ENCODE assay signal across 7 mouse cellular contexts in the genomic region with DNA sequence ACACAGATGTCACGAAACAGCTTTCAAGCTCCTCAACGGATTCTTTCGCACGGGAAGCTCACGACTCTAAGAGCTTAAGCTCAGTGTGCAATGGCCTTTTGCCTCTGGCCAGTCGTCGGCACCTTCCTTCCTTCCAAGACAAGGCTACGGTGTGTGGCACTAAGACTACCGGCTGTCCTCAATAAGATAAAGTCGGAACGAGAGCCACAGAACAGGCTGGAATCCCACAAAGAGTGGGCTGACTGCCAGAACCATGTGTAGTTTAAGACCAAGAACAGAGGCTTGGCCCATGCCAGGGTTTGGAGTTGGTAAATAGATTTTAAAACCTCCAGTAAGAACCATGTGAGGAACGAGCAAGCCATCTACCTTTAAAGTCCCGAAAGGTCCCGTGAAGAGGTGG.
A peak's percentile ranks its signal among the peaks of the same experiment; 100 is the strongest.
DNase-seq lines count a peak whose midpoint lies in the region; TF ChIP-seq lines count a peak whose summit lies in the region.

No protein-coding gene starts in this region.

- TF ChIP-seq CTCF in brain, embryonic 14.5 days (IDR thresholded peaks at IDR 0.05; ENCODE audit: borderline replicate concordance, extremely low read depth, insufficient read depth, insufficient read length): no peak
- TF ChIP-seq CTCF in lung, adult 2 months (IDR thresholded peaks at IDR 0.05; ENCODE audit: insufficient read depth, low read length): no peak

- 45% methylated on average over 14 of the region's 14 CpGs for WGBS in lung, adult 2 months

- no peak for TF ChIP-seq POLR2A in brain, embryonic 14.5 days (IDR thresholded peaks at IDR 0.05; ENCODE audit: borderline replicate concordance, extremely low read depth, insufficient read depth, insufficient read length, poor library complexity, severe bottlenecking)
- TF ChIP-seq POLR2A in lung, adult 2 months (IDR thresholded peaks at IDR 0.05; ENCODE audit: borderline replicate concordance, extremely low read depth, low read depth, low read length): no peak

- DNase-seq in layer of hippocampus, postnatal 10 days (ENCODE audit: low spot score in 2 of 2): peak; percentile 18 to 32
- no peak for DNase-seq in layer of hippocampus, postnatal 14 days (ENCODE audit: low spot score in 2 of 2)
- DNase-seq in brain, embryonic 14.5 days (ENCODE audit: low read depth): peak; percentile 56
- peak; percentile 63 for DNase-seq in cerebellum, adult 9-10 months
- peak; percentile 40 for DNase-seq in lung, adult 2 months
- DNase-seq in retina, postnatal 1 day: no peak
- no peak for DNase-seq in embryo, embryonic 10.5 days (ENCODE audit: low spot score)

- H3K4me3 ChIP-seq in lung, adult 2 months (replicated peaks; ENCODE audit: extremely low read depth, low read depth, low read length): no peak overlapping the region

- no peaks in the 10 kb centered on the region for H3K4me1 ChIP-seq in lung, adult 2 months (ENCODE audit: control insufficient read depth, insufficient read depth, low read length)

Comparison
In these comparisons a context has a peak if more than half of its experiments do, and no peak if none do; other contexts are left out.
1. DNase-seq: peak in layer of hippocampus, postnatal 10 days (2 of 2), brain, embryonic 14.5 days (single experiment), cerebellum, adult 9-10 months (single experiment) and lung, adult 2 months (single experiment); none in layer of hippocampus, postnatal 14 days (0 of 2), retina, postnatal 1 day (single experiment) and embryo, embryonic 10.5 days (single experiment).